Mouse (Mus musculus): Measurements from ENCODE around the gene Rngtt.
"Not testable (repeated sequence)": the region's sequence is repeated elsewhere in the genome, so short reads cannot be mapped to it uniquely, and the experiment has no call there.

Gene Rngtt

DNA sequence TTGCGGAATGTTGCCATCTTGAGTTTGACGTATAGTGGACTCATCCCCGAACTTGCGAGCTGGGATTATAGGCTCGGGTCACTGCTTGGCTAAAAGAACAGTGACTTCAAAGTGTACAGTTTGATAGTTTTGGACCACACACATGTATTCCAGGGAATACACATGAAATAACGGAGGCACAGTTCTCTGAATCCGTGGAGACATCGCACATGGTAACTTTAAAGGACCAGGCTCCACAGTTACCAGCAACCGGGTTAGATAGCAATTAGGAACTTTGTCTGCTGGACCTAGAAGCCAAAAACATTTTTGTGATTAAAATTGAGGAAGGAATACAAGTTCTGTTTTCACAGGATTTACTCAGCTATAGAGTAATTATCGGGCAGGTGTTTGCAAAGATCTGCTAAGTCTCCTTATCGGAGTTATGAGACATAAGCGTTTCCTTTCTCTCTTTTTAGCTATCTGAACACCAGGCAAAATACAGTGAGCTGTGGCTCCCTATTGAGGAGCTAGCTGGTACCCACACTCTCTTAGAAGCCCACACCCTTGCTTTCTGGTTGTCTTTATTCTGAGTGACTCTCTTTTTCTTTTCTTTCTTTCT lies 828 bp downstream of the Rngtt start:
- in situ Hi-C loops (cut with MseI, MboI): no loop called here

DNA sequence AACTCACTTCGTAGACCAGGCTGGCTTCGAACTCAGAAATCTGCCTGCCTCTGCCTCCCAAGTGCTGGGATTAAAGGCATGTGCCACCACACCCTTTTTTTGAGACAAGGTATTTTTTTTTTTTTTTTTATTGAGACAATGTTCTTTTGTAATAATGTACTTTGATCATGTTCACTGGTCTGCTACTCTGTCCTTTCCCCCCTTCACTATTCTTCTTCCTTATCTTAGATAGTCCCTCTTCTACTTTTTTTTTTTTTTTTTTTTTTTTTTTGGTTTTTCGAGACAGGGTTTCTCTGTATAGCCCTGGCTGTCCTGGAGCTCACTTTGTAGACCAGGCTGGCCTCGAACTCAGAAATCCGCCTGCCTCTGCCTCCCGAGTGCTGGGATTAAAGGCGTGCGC lies 4.0 kb downstream of the Rngtt start:
- in situ Hi-C loops (cut with MseI, MboI): not testable (repeated sequence)

DNA sequence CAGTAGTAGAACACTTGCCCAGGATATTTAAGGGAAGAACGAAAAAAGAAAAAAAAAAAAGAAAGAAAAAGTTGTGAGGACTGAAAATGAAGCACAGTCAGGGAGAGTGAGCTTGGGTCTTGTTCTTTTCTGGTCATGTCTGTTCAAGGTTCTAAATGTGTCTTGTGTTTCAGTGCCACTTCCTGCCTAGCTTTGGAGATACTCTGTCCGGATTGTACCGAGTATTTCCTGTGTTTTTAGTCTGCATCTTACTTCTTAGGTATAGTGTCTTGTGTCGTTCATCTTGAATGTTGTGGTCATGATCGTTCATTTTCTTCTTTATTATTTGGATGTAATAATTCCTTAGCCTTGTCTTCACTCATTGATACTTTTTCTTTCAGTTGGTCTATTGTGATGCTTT lies 5.7 kb downstream of the Rngtt start:
- in situ Hi-C loops (cut with MseI, MboI): no loop called here

DNA sequence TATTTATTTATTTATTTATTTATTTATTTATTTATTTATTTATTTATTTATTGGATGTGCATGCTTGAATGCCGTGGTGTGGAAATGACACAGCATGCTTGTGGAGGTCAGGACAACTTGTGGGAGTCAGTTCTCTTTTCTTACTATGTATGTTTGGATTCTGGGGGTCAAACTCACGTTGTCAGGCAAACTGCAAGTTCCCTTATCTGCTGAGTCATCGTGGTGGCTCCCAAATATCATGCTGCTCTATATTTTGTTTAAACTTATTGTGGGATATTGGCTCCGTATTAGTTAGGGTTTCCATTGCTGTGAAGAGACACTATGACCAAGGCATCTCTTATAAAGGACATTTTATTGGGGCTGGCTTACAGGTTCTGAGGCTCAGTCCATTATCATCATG lies 21.0 kb downstream of the Rngtt start:
- in situ Hi-C loops (cut with MseI, MboI): no loop called here

DNA sequence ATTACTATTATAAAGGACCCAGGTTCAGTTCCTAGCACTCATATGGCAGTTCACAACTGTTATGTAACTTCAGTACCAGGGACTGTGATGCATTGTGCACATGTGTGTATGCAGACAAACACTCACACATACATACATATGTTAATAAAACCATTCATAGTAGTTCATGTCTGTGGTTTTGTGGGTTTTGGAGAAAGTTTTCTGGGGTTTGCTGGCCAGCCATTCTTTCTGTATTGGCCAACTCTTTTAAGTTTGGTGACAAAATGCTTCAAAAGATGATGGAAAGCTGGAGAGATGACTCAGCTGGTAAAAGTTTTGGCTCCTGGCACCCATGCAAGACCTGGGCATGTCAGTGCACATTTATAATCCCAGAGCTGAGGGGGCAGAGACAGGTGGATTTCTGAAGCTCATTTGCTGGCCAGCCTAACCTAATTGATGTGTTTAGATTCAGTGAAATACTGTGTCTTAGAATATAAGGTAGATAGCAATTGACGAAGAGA lies 22.9 kb downstream of the Rngtt start:
- in situ Hi-C loops (cut with MseI, MboI): no loop called here

- in situ Hi-C loops (cut with MseI, MboI): no loop called here
Measured at GRCm38 (mm10) chr4:33337999-33338398, 27.9 kb downstream of the Rngtt start.

- in situ Hi-C loops (cut with MseI, MboI): no loop called here
Measured at GRCm38 (mm10) chr4:33342877-33343731, 33.0 kb downstream of the Rngtt start.

DNA sequence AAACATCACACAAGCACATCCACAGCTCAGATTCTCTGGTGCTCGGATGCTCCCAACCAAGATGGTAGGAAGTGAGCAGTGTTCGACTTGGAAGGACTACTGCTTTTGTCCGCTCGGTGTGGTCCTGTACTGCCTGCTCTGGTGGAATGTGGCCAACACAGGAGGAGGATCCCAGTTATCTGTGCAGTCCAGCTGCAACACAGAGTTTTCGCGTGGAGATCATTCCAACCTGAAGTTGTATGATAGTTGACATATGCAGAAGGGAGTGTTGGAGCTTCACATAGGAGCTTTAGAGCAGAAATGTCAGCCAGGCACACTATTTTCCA lies 33.6 kb downstream of the Rngtt start:
- in situ Hi-C loops (cut with MseI, MboI): no loop called here

- in situ Hi-C loops (cut with MseI, MboI): no loop called here
Measured at GRCm38 (mm10) chr4:33363451-33363850, 53.3 kb downstream of the Rngtt start.

- in situ Hi-C loops (cut with MseI, MboI): no loop called here
Measured at GRCm38 (mm10) chr4:33374916-33375315, 64.8 kb downstream of the Rngtt start.

DNA sequence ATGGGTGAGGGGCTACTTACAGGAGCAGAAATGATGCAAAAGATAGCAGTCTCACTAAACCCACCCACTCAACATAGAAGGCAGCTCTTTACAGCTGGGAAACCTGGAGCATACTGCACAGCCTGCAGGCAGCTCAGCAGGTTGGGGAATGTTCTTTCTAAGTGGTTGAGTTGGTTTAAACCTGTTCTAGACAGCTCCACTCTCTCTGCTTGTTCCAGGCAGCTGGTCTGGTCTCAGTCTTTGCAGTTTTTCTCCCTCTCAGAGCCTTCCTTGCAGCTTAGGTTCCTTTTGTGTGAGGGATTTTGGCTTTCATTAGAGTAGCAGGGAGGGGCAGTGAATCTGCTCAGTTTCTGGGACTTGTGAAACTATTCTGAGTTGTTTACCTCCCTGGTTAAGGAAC lies 67.5 kb downstream of the Rngtt start:
- in situ Hi-C loops (cut with MseI, MboI): no loop called here

GRCm38 (mm10) chr4:33378894-33379293 lies 68.8 kb downstream of the Rngtt start:
- in situ Hi-C loops (cut with MseI, MboI): no loop called here

DNA sequence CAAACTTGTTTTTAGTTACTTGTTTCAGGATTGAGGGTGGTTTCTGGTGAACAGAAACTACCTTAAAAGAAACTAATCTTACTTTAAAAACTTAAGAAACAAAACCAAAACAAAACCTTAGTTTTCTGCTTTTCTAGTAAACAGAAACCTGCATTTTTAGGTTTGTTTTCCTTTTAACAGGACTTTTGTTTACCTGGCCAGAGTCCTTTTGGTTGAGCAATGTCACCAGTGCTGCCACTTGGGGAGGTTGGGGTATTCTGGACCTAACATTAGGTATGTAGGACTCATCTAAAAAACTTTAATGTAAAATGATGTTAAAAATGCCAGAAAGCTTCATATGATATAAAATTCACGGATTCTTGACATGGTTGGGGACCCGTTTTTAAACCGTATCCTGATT lies 78.8 kb downstream of the Rngtt start:
- in situ Hi-C loops (cut with MseI, MboI): no loop called here

DNA sequence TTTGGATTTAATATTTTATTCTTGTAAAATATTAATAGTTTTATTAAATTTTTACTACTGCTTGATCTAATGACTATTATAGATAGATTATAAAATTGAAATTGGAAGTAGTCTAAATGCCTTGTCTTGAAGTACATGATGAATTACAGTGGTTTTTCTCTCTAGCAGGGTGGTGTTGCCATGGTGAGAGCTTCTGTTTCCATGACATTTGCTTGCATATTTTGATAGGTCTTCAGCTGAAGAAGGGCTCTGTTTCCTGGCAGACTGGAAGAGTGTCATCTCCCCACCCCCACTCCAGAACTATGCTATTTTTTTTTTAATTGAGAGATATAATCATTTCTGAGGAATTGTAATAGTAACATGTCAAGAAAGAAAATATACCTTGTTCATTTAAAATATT lies 80.5 kb downstream of the Rngtt start:
- in situ Hi-C loops (cut with MseI, MboI): no loop called here

GRCm38 (mm10) chr4:33393437-33393836 lies 83.3 kb downstream of the Rngtt start:
- in situ Hi-C loops (cut with MseI, MboI): no loop called here

GRCm38 (mm10) chr4:33396222-33397176 lies 86.4 kb downstream of the Rngtt start:
- in situ Hi-C loops (cut with MseI, MboI): no loop called here

- in situ Hi-C loops (cut with MseI, MboI): no loop called here
Measured at GRCm38 (mm10) chr4:33405723-33406293, 95.7 kb downstream of the Rngtt start.

DNA sequence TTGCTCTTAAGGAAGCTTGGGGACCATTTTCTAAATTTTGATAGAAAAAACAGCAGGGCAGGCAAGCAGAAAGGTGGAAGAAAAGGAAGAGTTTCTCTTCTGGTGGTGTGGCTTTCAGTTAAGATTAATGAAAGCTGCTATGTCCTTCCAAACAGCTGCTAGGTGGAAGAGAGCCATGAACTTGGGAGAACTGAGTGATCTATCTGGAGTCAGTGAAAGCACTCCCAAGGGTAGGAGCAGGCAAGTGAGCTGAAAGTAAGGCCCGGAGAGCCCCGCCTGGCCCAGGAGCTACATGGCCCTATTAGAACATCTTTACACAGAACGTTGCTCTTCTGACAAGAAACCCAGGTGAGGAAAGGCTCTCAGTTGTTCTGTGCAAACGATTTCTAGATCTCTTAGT lies 103.7 kb downstream of the Rngtt start:
- in situ Hi-C loops (cut with MseI, MboI): no loop called here

DNA sequence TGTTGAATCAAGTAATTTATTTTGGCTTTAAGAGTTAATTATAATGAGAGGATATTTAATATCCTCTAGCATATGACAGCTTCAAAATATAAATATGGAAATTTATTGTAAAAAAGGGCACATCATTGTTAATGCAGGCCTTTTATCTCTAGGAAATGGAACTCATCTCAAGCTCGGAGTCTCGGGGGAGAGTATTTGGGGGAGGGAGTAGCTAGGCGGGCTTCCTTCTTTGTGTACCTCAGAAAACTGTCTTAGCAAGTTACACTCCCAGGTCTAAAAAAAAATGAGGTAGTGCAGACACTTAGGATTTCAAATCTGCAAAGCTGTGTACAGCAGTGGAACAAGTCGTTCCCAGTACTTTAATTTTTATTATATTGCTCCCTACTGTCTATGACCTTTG lies 104.7 kb downstream of the Rngtt start:
- in situ Hi-C loops (cut with MseI, MboI): no loop called here

GRCm38 (mm10) chr4:33417391-33417790 lies 107.3 kb downstream of the Rngtt start:
- in situ Hi-C loops (cut with MseI, MboI): no loop called here

DNA sequence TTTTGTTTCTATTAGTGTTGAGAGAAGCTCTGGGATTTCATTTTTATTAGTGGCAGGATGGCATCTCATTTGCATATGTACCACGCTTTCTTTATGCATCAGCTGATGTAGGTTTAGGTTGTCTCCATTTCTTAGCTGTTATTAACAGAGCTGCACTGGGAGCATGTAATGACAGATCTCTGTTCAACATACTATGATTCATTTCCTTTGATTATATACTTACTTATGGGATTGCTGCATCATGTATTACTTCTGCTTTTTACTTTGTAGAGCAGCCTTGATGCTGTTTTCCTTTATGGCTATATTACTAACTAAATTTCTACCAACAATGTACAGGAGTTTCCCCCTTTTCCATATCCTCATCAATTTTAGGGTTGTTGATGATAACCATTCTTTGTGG lies 109.5 kb downstream of the Rngtt start:
- in situ Hi-C loops (cut with MseI, MboI): no loop called here

DNA sequence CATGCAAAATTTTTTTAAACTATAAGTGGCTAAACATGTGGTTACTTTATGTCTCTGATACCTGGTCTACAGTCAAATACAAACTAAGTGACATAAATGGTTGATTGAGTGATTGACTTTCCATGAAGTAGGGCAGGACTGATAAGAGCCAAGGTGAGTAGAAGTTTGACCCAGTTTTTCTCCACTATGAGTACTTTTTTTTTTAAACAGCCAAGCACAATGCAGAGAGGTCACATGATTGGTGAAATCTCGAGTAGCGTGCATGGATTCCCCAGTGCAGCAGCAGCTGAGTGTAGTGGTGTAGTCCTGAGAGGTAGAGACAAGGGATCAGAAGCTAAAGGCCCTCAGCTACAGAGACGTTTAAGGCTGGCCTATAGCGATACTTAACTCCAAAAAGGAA lies 118.7 kb downstream of the Rngtt start:
- in situ Hi-C loops (cut with MseI, MboI): no loop called here

Measured in mouse trophoblast stem cell (cell line).